Mouse (Mus musculus) embryonic fibroblast, embryonic 13.5 days (primary cell): ENCODE data around the gene E2f2. TPM values are rescaled to one million over a fixed set of nuclear protein-coding genes. Genes with fewer than 3 reads are reported as not detected.

ENCODE experiments used
- H3K27ac ChIP-seq: 2 replicates; pipeline ENCODE4 v1.5.1; 2012; ENCODE audit warnings: low read length, control low read depth, inconsistent platforms; ENCODE audit not compliant: insufficient read depth
- H3K4me1 ChIP-seq: 2 replicates; pipeline ENCODE4 v1.6.1; 2011; ENCODE audit warnings: low read length; ENCODE audit not compliant: control insufficient read depth, insufficient read depth
- H3K4me3 ChIP-seq: 2 replicates; pipeline ENCODE4 v1.5.1; 2011; ENCODE audit warnings: mild to moderate bottlenecking, control low read depth, low read length; ENCODE audit not compliant: insufficient read depth
- CTCF ChIP-seq: IDR thresholded peaks from 2 replicates; pipeline ENCODE4 v1.5.1; 2011; ENCODE audit warnings: mild to moderate bottlenecking, control low read depth, low read length, moderate library complexity, borderline replicate concordance; ENCODE audit not compliant: insufficient read depth
- POLR2A ChIP-seq: IDR thresholded peaks from 2 replicates; pipeline ENCODE4 v1.6.1; 2011; ENCODE audit warnings: low read depth, mild to moderate bottlenecking, control low read depth, low read length, moderate library complexity
- polyA plus RNA-seq: library from polyadenylated mRNA; stranded (reverse); fragments of >200 nt; gene quantifications from 2 replicates; pipeline ENCODE4 v1.2.4, GENCODE M21; 2011; ENCODE audit warnings: low read depth; ENCODE audit not compliant: missing spikeins, insufficient read length

E2f2 gene
- polyA plus RNA-seq, 1 experiment, result 1.1 TPM

- Histone ChIP-seq H3K27ac (no peak overlapping the region), H3K4me1 (peaks cover 6% of the 10 kb centered on the region; the same call in 1 of the 2 replicates), H3K4me3 (no peak overlapping the region)
- TF ChIP-seq POLR2A (no peak), CTCF (no peak)
Observed at GRCm38 (mm10) chr4:136214828-136215227, 42.6 kb downstream of the E2f2 start.

DNA sequence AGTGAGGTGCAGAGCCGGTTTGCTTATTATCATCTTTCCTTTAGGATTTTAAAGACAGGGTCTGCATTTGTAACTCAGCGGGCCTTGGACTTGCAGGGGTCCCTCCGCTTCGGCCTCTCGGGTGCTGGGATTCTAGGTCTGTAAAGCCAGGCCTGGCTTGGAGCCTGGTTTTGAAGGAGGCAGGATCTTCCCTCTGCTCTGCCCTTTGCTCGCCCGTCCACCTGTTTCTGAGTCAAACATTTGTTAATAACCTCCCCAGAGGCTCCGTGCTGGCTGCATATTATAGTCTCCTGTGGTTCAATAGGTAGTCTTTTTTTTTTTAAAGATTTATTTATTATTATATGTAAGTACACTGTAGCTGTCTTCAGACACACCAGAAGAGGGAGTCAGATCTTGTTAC is 43.4 kb downstream of the E2f2 start:
- Histone ChIP-seq H3K4me3 (no peak overlapping the region), H3K4me1 (peaks cover 5% of the 10 kb centered on the region; the same call in 1 of the 2 replicates), H3K27ac (no peak overlapping the region)
- TF ChIP-seq POLR2A, result no peak
- TF ChIP-seq CTCF, result no peak

GRCm38 (mm10) chr4:136217063-136217462 is 44.9 kb downstream of the E2f2 start:
- Histone ChIP-seq H3K4me3 (no peak overlapping the region), H3K27ac (no peak overlapping the region), H3K4me1 (0 out of 2 replicates have a peak, but pooled peaks cover 3% of the 10 kb centered on the region)
- no peak for TF ChIP-seq CTCF
- no peak for TF ChIP-seq POLR2A

GRCm38 (mm10) chr4:136218595-136219214 is 46.5 kb downstream of the E2f2 start:
- 0 out of 2 replicates have a peak, but pooled peaks cover 3% of the 10 kb centered on the region for H3K4me1 ChIP-seq
- H3K27ac ChIP-seq, result peak overlapping the region; percentile 53
- H3K4me3 ChIP-seq, result no peak overlapping the region
- TF ChIP-seq POLR2A (no peak), CTCF (no peak)

DNA sequence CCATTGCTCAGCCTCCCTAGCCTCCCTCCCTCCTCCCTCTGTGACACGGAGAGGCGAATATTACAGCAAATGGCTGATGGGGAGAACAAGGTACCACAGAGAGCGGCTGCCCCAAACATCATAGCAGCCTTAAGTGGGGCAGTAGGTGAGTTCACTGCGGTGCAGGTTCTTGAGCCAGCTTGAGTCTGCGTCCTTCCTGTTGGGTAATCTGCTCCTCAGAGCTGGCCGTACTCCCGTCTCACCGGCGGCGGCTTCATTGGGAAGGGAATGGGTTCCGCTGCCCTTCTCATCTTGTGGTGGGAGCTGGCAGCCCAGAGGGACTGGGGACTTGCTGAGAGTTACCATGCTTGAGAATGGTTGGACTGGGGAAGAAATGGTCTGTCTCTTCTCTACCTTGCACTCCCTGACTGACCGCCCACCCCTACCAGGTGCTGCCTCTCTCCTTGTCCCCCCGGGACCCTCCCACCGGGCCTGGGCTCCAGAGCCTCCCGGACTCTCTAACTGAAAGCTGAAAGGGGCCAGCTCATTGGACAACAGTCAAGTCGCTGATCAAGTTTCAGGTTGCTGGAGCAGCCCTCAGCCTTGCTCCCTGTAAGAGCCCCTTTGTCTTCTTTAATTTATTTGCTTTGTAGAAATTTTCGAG is 48.1 kb downstream of the E2f2 start:
- TF ChIP-seq CTCF (no peak), POLR2A (no peak)
- Histone ChIP-seq H3K4me1 (0 out of 2 replicates have a peak, but pooled peaks cover 3% of the 10 kb centered on the region), H3K4me3 (no peak overlapping the region), H3K27ac (no peak overlapping the region)

- no peak overlapping the region for H3K27ac ChIP-seq
- TF ChIP-seq POLR2A, result no peak
- no peak for TF ChIP-seq CTCF
- H3K4me1 ChIP-seq, result no peaks in the 10 kb centered on the region
- H3K4me3 ChIP-seq, result no peak overlapping the region
Observed at GRCm38 (mm10) chr4:136223549-136224239, 51.5 kb downstream of the E2f2 start.

GRCm38 (mm10) chr4:136224240-136224559 is 52.0 kb downstream of the E2f2 start:
- no peak overlapping the region for H3K27ac ChIP-seq
- no peak overlapping the region for H3K4me3 ChIP-seq
- H3K4me1 ChIP-seq, result 0 out of 2 replicates have a peak, but pooled peaks cover 3% of the 10 kb centered on the region
- TF ChIP-seq CTCF, result no peak
- TF ChIP-seq POLR2A, result no peak

DNA sequence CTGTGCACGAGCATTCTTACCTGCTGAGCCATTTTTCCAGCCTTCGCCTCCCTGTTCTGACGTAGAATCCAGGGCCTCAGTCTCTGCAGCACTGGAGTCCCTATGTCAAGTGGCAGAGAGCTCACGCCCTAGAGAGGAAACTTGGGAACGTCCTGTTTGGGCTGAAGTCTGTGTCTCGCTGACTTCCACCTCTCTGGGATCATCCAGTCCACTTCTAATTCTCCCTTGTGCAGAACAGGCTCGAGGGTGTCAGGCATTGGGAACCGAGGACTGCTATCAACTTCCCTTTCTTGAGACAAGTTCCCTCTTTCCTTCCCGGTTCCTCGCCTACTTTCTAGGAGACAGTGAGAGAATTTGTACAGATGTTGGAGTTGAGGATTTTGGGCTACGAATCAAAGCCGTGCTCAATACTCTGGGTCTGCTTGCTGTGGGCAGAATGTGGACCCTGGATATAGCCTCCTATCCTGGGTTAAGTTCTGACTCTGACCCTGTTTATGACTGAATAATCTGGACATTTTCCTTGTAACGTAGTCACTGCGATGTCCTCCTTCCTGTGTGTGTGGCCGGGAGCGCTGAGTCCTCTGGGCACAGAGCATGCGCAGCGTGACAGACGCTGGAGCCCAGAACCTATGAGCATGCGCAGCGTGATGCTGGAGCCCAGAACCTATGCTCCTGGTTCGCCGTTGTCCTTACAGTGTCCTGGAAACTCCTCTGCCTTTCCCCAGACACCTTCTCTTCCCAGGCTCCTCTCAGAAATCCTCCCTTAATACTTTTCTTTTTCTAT is 52.7 kb downstream of the E2f2 start:
- Histone ChIP-seq H3K4me3 (no peak overlapping the region), H3K27ac (no peak overlapping the region), H3K4me1 (0 out of 2 replicates have a peak, but pooled peaks cover 3% of the 10 kb centered on the region)
- no peak for TF ChIP-seq CTCF
- no peak for TF ChIP-seq POLR2A

DNA sequence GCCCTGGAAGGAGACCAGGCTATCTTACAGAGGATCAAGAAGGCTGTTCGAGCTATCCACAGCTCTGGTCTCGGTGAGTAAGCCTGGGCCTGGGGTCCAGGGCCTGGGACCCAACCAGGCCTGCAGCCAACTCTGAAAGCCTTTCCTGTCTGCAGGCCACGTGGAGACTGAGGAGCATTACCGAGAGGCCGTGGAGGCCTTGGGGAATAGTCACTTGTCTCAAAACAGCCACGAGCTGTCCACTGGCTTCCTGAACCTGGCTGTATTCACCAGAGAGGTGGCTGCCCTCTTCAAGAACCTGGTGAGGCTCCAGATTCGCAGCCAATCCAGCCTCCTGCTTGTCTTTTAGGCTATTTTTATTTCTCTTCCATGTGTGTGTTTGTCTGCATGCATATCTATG is 55.2 kb downstream of the E2f2 start:
- Histone ChIP-seq H3K27ac (no peak overlapping the region), H3K4me3 (no peak overlapping the region), H3K4me1 (0 out of 2 replicates have a peak, but pooled peaks cover 3% of the 10 kb centered on the region)
- no peak for TF ChIP-seq POLR2A
- TF ChIP-seq CTCF, result no peak

GRCm38 (mm10) chr4:136228640-136229039 is 56.4 kb downstream of the E2f2 start:
- 0 out of 2 replicates have a peak, but pooled peaks cover 3% of the 10 kb centered on the region for H3K4me1 ChIP-seq
- H3K27ac ChIP-seq, result no peak overlapping the region
- no peak for TF ChIP-seq CTCF
- no peak for TF ChIP-seq POLR2A
- no peak overlapping the region for H3K4me3 ChIP-seq
